Mouse (Mus musculus): ENCODE data around the gene Tbc1d13. TPM values are rescaled to one million over a fixed set of nuclear protein-coding genes. Genes with fewer than 3 reads are reported as not detected.
"Not testable (repeated sequence)": the region's sequence is repeated elsewhere in the genome, so short reads cannot be mapped to it uniquely, and the experiment has no call there.

The Tbc1d13 gene
- total RNA-seq, 1 experiment from 2014 or later = 49.2 TPM

DNA sequence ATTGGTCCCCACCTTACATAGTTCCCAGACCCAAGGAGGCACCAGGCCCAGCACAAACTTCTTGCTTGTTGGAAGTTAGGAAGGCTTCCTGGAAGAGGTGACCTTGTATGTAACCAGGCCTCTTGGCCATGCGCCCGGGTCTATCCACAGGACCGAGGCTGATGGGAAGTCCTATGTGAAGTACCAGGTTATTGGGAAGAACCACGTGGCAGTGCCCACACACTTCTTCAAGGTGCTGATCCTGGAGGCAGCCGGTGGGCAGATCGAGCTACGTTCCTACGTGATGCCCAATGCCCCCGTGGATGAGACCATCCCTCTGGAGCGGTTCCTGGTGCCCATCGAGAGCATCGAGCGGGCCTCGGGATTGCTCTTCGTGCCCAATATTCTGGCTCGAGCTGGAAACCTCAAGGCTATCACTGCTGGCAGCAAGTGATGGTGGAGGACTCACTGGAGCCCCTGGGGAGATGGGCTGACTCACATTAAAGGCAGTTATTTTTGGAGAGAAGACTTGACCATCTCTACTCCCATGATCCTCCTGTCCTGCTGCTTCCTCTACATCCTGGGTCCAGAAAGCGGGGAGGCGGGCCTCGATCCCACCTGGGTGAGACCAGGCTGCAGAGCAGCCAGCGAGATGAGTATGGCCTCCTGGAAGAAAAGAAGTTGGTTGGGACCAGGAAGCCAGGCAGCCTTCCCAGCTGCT, 40.1 kb downstream of the Tbc1d13 start:
- ATAC-seq (replicated peaks; ENCODE audit: low read depth, poor library complexity, severe bottlenecking) = no peak

- no peak for ATAC-seq (replicated peaks; ENCODE audit: low read depth, poor library complexity, severe bottlenecking)
Observed at GRCm38 (mm10) chr2:30175897-30176296, 42.4 kb downstream of the Tbc1d13 start.

GRCm38 (mm10) chr2:30176561-30176960, 43.0 kb downstream of the Tbc1d13 start:
- ATAC-seq (replicated peaks; ENCODE audit: low read depth, poor library complexity, severe bottlenecking) = no peak

DNA sequence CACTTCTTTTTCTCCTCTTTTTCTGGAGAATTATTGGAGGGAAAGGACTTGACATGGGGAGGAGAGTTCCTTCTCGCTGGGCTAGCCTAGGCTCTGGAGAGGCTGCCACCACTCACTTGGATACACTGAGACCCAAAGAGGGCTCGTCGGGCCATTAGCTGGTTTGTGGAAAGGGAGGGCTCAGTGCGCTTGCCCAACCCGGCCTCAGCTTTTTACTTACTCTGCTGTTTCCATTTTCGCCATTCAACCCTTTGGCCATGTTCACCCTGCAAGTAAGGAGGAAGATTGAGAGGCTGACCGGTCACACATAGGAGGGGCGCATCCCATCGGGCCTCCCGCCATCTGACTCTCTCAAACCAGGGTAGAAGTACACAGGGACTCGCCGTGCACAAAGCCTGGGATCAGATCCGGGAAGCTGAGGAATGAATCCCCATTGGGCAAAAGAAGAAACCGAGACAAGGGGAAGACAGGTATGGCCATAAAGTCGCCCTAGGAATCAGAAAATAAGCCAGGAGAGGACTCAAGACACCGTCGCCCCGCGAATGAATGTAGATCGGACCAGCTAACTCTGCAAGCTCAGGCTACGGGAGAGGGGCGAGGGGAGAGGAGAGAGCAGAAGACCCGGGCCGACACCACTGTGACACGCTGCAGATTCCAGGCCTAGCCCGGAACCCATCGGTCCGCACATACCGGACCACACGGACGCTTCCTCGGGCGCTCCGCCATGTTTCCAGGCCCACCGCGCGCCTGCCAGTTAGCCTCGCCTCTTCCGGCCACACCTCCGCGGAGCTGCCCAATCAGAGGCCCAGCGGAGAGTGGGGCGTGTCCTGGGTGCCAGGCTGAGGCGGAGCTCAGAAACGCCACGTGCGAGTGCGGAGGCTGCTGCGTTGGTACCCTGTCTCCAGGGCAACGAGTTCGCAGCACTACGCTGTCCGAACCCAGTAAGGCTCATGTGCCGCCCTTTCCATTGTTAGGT, 44.4 kb downstream of the Tbc1d13 start, which contains the start of gene Spout1:
Gene Spout1 (minus strand): TSS at position 760 of the 976 bp plus-strand sequence.
- peak; percentile 100 for ATAC-seq (replicated peaks; ENCODE audit: low read depth, poor library complexity, severe bottlenecking)

DNA sequence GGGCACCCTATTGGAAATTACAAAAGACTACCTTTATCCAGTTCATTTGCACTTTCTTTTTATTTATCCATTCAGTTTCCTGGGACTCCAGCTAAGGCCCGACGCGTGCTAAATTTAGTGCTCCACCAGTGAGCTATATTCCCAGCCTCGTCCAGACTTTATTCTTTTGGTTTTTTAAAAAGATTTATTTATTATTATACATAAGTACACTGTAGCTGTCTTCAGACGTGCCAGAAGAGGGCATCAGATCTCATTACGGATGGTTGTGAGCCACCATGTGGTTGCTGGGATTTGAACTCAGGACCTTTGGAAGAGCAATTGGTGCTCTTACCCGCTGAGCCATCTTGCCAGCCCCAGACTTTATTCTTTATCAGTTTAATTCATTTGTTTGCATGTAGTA, 45.2 kb downstream of the Tbc1d13 start:
- not testable (repeated sequence) for ATAC-seq (replicated peaks; ENCODE audit: low read depth, poor library complexity, severe bottlenecking)

DNA sequence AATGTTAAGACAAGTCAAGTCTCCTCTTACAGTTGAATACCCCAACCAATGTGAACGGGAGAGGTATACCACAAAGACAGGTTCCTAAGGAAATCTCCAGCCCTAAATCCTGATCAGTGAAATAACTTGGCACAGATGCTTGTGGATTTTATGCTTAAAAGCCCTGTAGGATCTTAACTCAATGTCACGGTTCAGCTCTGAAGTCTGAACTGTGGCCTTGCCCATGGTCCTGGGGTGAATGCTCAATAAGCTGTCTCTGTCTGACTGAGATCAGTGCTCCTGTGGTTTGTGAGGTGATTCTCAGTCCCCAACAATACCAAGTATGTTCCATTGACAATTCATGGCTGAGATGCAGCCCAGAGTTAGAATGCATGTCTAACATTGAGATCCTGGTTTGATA, 48.9 kb downstream of the Tbc1d13 start:
- ATAC-seq (replicated peaks; ENCODE audit: low read depth, poor library complexity, severe bottlenecking) = no peak

GRCm38 (mm10) chr2:30183721-30184120, 50.2 kb downstream of the Tbc1d13 start:
- ATAC-seq (replicated peaks; ENCODE audit: low read depth, poor library complexity, severe bottlenecking) = no peak

- no peak; the same call in 1 of the 2 replicates for ATAC-seq (replicated peaks; ENCODE audit: low read depth, poor library complexity, severe bottlenecking)
Observed at GRCm38 (mm10) chr2:30185276-30185675, 51.7 kb downstream of the Tbc1d13 start.

DNA sequence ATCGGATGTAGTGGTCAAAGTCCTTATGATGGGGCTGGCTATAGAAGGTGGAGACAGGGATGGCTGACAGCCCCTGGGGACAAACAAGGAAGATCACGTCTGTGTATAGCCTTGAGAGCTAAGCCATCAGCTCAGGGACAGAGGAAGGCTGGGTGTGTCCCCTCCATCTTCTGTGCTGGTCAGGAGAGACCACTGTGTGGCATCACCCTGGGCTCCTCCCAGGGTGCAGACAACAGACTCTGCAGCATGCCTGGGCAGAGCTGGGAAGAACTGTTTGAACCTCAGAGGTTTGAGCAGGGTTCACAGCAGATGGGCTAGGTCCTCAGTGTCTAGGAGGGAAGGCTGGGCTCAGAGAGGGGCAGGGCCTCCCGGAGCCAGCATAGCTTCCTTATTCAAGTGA, 52.1 kb downstream of the Tbc1d13 start:
- no peak for ATAC-seq (replicated peaks; ENCODE audit: low read depth, poor library complexity, severe bottlenecking)

- ATAC-seq (replicated peaks; ENCODE audit: low read depth, poor library complexity, severe bottlenecking) = no peak
Observed at GRCm38 (mm10) chr2:30191790-30192580, 58.4 kb downstream of the Tbc1d13 start.

- ATAC-seq (replicated peaks; ENCODE audit: low read depth, poor library complexity, severe bottlenecking) = no peak
Observed at GRCm38 (mm10) chr2:30194656-30195055, 61.1 kb downstream of the Tbc1d13 start.

- no peak for ATAC-seq (replicated peaks; ENCODE audit: low read depth, poor library complexity, severe bottlenecking)
Observed at GRCm38 (mm10) chr2:30198021-30198420, 64.5 kb downstream of the Tbc1d13 start.

GRCm38 (mm10) chr2:30199984-30200383, 66.4 kb downstream of the Tbc1d13 start:
- ATAC-seq (replicated peaks; ENCODE audit: low read depth, poor library complexity, severe bottlenecking) = no peak

DNA sequence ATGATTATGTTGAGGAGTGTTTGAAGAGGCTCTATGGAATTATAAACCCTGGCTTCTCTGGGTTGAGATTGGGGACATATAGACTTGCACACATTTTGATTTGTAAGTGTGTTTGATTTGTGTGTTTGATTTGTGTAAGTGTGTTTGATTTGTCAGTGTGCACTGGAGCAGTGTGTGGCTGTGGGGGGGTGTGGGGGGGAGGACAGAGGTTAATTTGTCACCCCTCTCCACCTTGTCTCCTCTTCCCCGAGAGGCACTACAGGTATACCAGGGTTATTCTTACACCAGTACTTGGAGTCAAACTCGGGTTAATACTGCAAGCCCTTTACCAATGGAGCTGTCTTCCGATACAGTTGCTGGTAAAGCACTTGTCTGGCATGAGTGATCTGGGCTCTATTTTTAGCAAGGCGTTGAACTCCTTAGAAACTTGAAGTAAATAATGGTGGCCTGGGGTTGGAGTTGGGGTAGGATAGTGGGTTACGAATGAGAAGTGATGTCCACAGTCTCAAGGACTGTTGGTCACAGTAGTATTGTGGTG, 66.9 kb downstream of the Tbc1d13 start:
- no peak for ATAC-seq (replicated peaks; ENCODE audit: low read depth, poor library complexity, severe bottlenecking)

Other genes with a start within 250 kb of the Tbc1d13 start
- 76.4 and 93.2 TPM in 2 replicates for gene Odf2, start 244.5 kb upstream of the Tbc1d13 start, total RNA-seq (2017)
- gene Gle1, start 198.3 kb upstream of the Tbc1d13 start, total RNA-seq (2017) = 71.3 and 85.0 TPM in 2 replicates
- gene Sptan1, start 168.2 kb upstream of the Tbc1d13 start, total RNA-seq (2017) = 84.1 and 89.2 TPM in 2 replicates
- 11.5 and 15.6 TPM in 2 replicates for gene Wdr34, start 84.9 kb upstream of the Tbc1d13 start, total RNA-seq (2017)
- gene Set, start 76.4 kb upstream of the Tbc1d13 start, total RNA-seq (2017) = 1,475 and 1,487 TPM in 2 replicates
- 11.8 and 22.9 TPM in 2 replicates for gene Pkn3, start 56.1 kb upstream of the Tbc1d13 start, total RNA-seq (2017)
- gene Zdhhc12, start 40.1 kb upstream of the Tbc1d13 start, total RNA-seq (2017) = 8.0 and 11.4 TPM in 2 replicates
- 11.8 and 17.4 TPM in 2 replicates for gene Zer1, start 9.2 kb upstream of the Tbc1d13 start, total RNA-seq (2017)
- gene Endog, start 37.7 kb downstream of the Tbc1d13 start, total RNA-seq (2017) = 5.8 and 5.9 TPM in 2 replicates
- 29.8 and 38.4 TPM in 2 replicates for gene Spout1, start 44.7 kb downstream of the Tbc1d13 start, total RNA-seq (2017)
- 4.5 and 13.5 TPM in 2 replicates for gene Kyat1, start 72.1 kb downstream of the Tbc1d13 start, total RNA-seq (2017)
- gene Lrrc8a, start 104.0 kb downstream of the Tbc1d13 start, total RNA-seq (2017) = 3.9 and 11.0 TPM in 2 replicates
- 5.3 TPM in 1 of 2 replicates, not detected in the other for gene Gm28035, start 106.8 kb downstream of the Tbc1d13 start, total RNA-seq (2017)
- gene Phyhd1, start 132.5 kb downstream of the Tbc1d13 start, total RNA-seq (2017) = 3.1 TPM in 1 of 2 replicates, not detected in the other
- gene Gm28038, start 147.3 kb downstream of the Tbc1d13 start, total RNA-seq (2017) = not detected in 2 replicates
- gene Dolk, start 152.6 kb downstream of the Tbc1d13 start, total RNA-seq (2017) = 9.7 and 12.1 TPM in 2 replicates
- 30.9 and 31.6 TPM in 2 replicates for gene Nup188, start 152.7 kb downstream of the Tbc1d13 start, total RNA-seq (2017)
- 15.1 and 31.5 TPM in 2 replicates for gene Sh3glb2, start 225.6 kb downstream of the Tbc1d13 start, total RNA-seq (2017)
- 9.1 and 15.0 TPM in 2 replicates for gene Miga2, start 230.5 kb downstream of the Tbc1d13 start, total RNA-seq (2017)

Measured in common myeloid progenitor, adult 5-6 weeks (primary cell).